Mouse (Mus musculus) small intestine, adult 2 months (tissue): ENCODE data around the gene Nkx3-2. TPM values are rescaled to one million over a fixed set of nuclear protein-coding genes. Genes with fewer than 3 reads are reported as not detected.

Experiments
- H3K27ac ChIP-seq: fragments of 200-500 bp; 2 replicates; pipeline ENCODE4 v1.5.1; 2012; ENCODE audit warnings: low read depth, low read length, control low read depth, inconsistent platforms; ENCODE audit not compliant: insufficient read depth
- H3K27me3 ChIP-seq: fragments of 200-500 bp; 2 replicates; pipeline ENCODE4 v1.6.1; 2012; ENCODE audit warnings: mild to moderate bottlenecking, moderate library complexity, low read length, inconsistent platforms; ENCODE audit not compliant: control insufficient read depth, insufficient read depth
- H3K36me3 ChIP-seq: fragments of 200-500 bp; 2 replicates; pipeline ENCODE4 v1.6.1; 2012; ENCODE audit warnings: mild to moderate bottlenecking, low read length, control low read depth, inconsistent platforms; ENCODE audit not compliant: control insufficient read depth, insufficient read depth
- H3K4me1 ChIP-seq: fragments of 200-500 bp; 2 replicates; pipeline ENCODE4 v1.6.1; 2012; ENCODE audit warnings: low read length, inconsistent platforms, mixed read lengths; ENCODE audit not compliant: control insufficient read depth, insufficient read depth, insufficient read length
- H3K4me3 ChIP-seq: fragments of 200-500 bp; 2 replicates; pipeline ENCODE4 v1.5.1; 2012; ENCODE audit warnings: low read depth, mild to moderate bottlenecking, control low read depth, inconsistent platforms, low read length, moderate library complexity
- CTCF ChIP-seq: fragments of 200-500 bp; IDR thresholded peaks from 2 replicates; pipeline ENCODE4 v1.5.1; 2012; ENCODE audit warnings: low read depth, mild to moderate bottlenecking, control low read depth, inconsistent platforms, low read length, moderate library complexity, mixed read lengths; ENCODE audit not compliant: insufficient replicate concordance, insufficient read length; ENCODE audit errors: extremely low read depth
- POLR2A ChIP-seq: fragments of 200-500 bp; IDR thresholded peaks from 2 replicates; pipeline ENCODE4 v1.6.1; 2012; ENCODE audit warnings: low read depth, mild to moderate bottlenecking, control low read depth, inconsistent platforms, low read length, moderate library complexity
- whole genome bisulfite sequencing: fragments of 180-500 bp; shearing (Covaris S2); methylation state at CpG from one replicate; pipeline ENCODE4 v1.1.7; 2018; 5-methylcytosine and 5-hydroxymethylcytosine counted together
- polyA plus RNA-seq: library from polyadenylated mRNA; depleted of rRNA; stranded (reverse); fragments of >200 nt; gene quantifications from 2 replicates; pipeline ENCODE4 v1.2.3, GENCODE M21; 2012

Gene Nkx3-2
- polyA plus RNA-seq, 1 experiment, result 1.7 TPM

DNA sequence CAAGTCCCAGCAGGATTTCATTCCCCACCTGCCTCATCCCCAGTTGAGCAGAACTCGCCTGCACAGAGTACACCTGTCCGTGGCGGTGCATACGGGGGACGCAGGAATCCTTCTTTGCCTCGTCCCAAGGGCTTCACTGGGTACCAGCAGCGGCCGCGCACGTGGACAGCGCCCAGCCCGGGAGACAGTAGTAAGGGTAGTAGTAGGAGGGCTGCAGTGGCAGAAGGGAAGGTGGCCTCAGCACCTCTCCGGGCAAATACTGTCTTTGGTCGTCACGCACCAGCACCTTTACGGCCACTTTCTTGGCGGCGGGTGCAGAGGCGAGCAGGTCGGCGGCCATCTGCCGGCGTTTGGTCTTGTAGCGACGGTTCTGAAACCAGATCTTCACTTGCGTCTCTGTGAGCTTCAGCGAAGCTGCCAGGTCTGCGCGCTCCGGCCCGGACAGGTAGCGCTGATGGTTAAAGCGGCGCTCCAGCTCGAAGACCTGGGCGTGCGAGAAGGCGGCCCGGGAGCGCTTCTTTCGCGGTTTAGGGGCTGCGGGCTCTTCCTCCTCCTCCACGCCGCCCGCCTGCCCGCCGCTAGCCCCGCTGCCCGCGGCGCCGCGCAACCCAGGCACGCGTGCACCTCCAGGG, 2.7 kb downstream of the Nkx3-2 start:
- H3K36me3 ChIP-seq, result no peaks in the 10 kb centered on the region
- 6% methylated on average over 56 of the region's 56 CpGs for WGBS
- H3K27me3 ChIP-seq, result peaks cover 66% of the 10 kb centered on the region
- H3K4me1 ChIP-seq, result peaks cover 7% of the 10 kb centered on the region; the same call in 1 of the 2 replicates
- no peak for TF ChIP-seq POLR2A
- TF ChIP-seq CTCF, result no peak
- no peak overlapping the region for H3K27ac ChIP-seq
- peak overlapping the region; percentile 25 for H3K4me3 ChIP-seq

DNA sequence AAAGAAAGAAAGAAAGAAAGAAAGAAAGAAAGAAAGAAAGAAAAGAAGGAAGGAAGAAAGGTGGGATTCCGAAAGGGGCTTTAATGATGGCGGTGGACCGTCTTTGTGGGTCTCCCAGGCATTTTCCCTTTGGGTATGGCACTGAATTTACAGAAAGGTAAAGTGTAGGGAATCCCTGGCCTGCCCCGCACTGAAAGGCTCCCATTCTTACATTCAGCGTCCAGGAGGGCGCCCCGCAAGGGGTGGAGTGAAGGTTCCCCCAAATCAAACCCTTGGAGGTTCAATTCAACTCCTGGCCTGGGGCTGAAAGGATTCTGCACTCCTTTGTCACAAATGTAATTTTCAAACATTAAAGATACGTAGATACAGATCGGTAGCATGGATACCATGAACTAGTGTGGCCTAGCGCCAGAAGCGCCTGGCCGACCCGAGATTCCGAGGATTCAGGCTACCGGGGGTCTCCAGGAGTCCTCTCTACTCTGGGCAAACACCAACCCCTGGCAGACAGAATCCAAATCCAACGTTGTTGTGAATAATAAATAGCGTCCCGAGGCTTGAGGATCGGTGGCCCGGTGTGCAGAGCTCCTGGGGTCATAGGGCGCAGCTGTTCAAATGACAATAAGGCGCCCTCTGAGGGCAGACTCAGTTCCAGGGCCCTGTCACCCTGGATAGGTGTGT, 3.3 kb downstream of the Nkx3-2 start:
- TF ChIP-seq POLR2A, result no peak
- TF ChIP-seq CTCF, result no peak
- no peak overlapping the region for H3K27ac ChIP-seq
- peaks cover 59% of the 10 kb centered on the region for H3K27me3 ChIP-seq
- H3K4me1 ChIP-seq, result peaks cover 7% of the 10 kb centered on the region; the same call in 1 of the 2 replicates
- WGBS, result 20% methylated on average over 22 of the region's 22 CpGs
- H3K36me3 ChIP-seq, result no peaks in the 10 kb centered on the region
- no peak overlapping the region for H3K4me3 ChIP-seq

DNA sequence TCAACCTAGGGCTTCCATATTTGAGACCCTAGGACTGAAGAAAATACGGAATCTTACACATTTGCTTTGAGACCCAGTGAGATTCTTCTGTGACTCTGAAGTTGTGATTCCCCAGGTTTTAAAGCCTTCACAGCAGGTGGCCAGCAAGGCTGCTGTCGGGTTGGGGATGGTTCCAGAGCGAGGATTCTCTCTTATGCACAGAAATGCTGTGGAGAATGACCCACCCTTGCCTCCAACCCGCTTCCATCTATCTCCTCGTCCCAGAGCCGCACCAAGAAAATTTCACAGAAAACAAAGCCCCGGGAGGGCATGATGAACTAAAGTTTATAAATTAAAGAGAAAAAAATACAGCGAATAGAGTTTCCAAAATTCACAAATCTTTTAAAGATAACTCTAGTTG, 4.2 kb downstream of the Nkx3-2 start:
- WGBS, result 25% methylated on average over 8 of the region's 8 CpGs
- no peak overlapping the region for H3K4me3 ChIP-seq

DNA sequence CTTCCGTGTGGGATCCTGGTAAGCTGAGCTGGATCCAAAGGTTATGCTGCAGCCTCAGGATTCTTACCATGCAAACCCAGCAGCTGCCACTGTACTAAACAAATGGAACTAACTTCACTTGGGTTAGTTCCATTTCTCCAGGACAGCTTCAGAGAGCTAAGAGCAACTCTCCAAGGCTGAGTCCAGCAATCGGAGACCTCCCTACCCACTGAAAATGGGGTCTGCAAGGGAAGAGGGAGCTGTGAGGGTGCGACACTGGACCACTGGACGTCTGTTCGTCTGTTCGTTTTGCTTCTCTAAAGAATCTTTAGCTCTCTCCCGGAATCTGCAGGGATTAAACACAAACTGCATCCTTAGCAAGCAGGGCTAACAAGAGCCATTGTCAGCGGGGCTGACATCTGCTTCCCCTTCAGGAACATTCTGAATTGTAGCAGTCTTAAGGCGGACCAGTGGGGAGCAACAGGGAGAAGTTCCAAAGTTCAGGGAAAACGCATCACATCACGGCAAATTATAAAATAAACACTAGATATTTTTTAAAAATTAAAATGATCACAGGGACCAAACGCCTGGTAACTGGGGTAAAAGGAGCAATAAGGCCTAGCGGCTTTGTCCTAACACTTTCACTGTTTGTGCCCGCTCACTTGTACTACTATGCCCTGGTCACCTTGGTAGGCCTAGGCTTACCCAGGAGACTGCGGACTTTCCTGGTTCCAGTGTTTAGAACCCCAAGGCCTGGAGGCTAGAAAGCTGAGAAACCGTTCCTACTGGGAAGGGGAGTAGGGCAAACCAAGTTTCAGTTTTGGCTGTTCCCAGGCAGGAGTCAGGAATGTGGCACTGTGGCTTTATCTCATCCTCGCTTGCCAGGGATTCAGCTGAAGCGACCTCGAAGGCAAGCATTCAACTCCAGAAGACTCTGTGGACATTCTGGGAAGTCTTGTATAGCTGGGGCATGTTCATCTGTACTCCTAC, 5.3 kb downstream of the Nkx3-2 start:
- Histone ChIP-seq H3K27ac (no peak overlapping the region), H3K4me3 (no peak overlapping the region), H3K4me1 (peaks cover 3% of the 10 kb centered on the region; the same call in 1 of the 2 replicates), H3K27me3 (peaks cover 66% of the 10 kb centered on the region), H3K36me3 (no peaks in the 10 kb centered on the region)
- WGBS, result 25% methylated on average over 19 of the region's 19 CpGs
- no peak for TF ChIP-seq POLR2A
- no peak for TF ChIP-seq CTCF

More for the DNA sequence above, 4.2 kb downstream of the Nkx3-2 start:
- TF ChIP-seq POLR2A, result no peak
- Histone ChIP-seq H3K4me1 (peaks cover 7% of the 10 kb centered on the region; the same call in 1 of the 2 replicates), H3K27me3 (peaks cover 65% of the 10 kb centered on the region), H3K27ac (no peak overlapping the region), H3K36me3 (no peaks in the 10 kb centered on the region)

DNA sequence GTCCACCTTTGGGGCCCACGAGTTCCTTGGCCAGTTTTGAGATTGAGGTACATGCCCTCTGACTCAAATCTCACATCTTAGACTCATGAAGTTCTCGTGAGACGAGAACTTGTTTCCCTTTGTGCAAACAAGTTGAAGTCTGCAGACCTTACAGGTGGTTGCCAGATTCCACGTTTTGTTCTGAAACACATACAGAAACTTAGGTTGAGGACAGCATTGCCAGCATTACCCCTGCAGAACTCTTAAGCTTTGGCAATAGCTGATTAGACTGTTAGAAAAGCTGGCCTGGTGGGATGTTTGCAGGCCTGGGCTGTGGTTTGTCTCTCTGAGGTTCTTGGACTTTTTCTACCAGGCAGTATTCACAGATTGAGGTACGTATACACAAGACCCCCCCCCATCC, 7.0 kb downstream of the Nkx3-2 start:
- Histone ChIP-seq H3K4me3 (no peak overlapping the region), H3K27me3 (peaks cover 55% of the 10 kb centered on the region), H3K27ac (no peak overlapping the region), H3K4me1 (no peaks in the 10 kb centered on the region), H3K36me3 (no peaks in the 10 kb centered on the region)
- WGBS, result 19% methylated on average over 5 of the region's 5 CpGs
- TF ChIP-seq POLR2A, result no peak
- no peak for TF ChIP-seq CTCF

DNA sequence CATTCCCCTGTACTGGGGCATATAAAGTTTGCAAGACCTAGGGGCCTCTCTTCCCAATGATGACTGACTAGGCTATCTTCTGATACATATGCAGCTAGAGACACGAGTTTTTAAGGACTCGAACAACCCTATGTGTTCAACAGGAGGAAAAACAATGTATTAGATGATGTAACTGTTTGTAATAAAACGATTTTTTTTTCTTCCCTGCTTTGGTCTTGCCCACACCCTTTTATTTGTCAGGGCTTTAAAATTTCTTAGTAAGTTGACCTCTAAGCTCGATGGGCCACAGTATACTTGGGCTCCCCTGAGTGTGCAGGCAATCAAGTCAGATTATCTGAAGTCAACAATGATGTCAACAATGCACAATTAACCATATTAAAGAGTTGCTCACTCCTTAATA, 7.9 kb downstream of the Nkx3-2 start:
- no peaks in the 10 kb centered on the region for H3K4me1 ChIP-seq
- H3K4me3 ChIP-seq, result no peak overlapping the region
- 13% methylated on average over 4 of the region's 4 CpGs for WGBS
- H3K36me3 ChIP-seq, result no peaks in the 10 kb centered on the region
- peaks cover 48% of the 10 kb centered on the region for H3K27me3 ChIP-seq
- H3K27ac ChIP-seq, result no peak overlapping the region
- TF ChIP-seq POLR2A, result no peak
- TF ChIP-seq CTCF, result no peak

DNA sequence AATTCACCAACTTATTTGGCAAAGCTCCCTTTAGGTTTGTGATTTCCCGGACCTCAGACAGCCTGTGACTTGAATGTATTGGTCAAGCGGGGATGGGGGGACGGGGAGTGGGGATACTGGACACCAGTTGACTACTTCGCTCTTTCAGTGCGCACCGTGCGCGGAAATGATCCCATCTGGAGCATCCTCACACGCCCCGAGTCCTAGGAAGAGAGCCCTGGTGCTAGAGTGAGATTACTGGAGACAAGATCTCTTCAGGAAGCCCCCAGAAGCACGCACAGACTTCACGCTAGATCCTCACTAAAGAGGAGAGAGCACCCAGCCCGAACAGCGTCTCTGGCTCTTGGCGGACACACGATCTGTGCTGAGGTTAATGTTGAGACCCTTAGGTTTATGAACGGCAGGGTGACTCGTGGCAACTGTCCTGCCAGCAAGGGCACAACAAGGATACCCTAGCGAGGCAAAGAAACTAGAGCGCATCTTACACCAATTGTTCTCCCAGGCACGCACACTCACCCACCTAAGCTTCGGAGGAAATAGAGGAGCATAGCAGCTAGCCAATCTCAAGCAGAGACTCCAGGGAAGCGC, 8.8 kb downstream of the Nkx3-2 start:
- H3K4me3 ChIP-seq, result no peak overlapping the region
- peaks cover 41% of the 10 kb centered on the region for H3K27me3 ChIP-seq
- H3K27ac ChIP-seq, result no peak overlapping the region
- H3K36me3 ChIP-seq, result no peaks in the 10 kb centered on the region
- TF ChIP-seq POLR2A, result no peak
- TF ChIP-seq CTCF, result no peak
- 6% methylated on average over 23 of the region's 23 CpGs for WGBS
- no peaks in the 10 kb centered on the region for H3K4me1 ChIP-seq
